Mouse (Mus musculus): ENCODE measurements around the gene Lce1b.
"Not testable (repeated sequence)": the region's sequence is repeated elsewhere in the genome, so short reads cannot be mapped to it uniquely, and the experiment has no call there.

Lce1b gene

DNA sequence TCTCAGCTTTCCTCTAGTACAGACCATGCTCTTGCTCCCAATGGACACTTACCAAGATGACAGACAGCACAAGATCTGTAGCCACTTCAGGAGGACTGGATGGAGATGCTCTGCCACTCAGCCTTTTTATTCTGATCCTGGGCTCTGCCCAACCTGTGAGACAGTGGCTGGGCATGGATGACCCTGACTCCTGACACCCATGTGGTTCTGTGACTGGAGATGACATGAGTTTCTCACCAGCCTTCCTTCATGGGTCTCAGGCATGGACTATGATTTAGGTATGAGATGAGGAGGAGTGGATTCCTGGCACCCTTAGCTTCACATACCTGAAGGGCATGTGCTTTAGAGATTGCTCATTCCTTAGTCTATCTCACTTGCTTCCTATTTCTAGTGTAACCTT is at the start of gene Lce1b:
Gene Lce1b, minus strand, starts transcription at position 101 of the 400 bp plus-strand sequence.
- no peak for DNase-seq (ENCODE audit: low spot score in 2 of 2)

DNA sequence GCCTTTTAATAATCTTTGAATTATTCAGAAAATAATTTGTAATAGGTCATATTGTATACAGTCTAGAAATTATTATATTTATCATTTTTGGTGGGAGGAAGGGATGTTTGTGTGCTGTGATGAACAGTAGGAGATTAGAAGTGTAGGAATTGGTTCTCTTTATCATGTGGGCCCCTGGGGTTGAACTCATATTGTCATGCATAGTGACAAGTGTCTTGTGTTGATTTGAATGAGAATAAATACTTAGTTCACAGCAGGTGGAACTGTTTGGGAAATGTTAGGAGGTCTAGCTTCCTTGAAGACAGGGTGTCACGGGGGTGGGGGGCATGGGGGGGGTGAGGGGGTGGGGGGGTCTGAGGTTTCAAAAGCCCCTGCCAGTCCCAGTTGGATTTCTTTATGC is 37.9 kb upstream of the Lce1b start:
- DNase-seq (ENCODE audit: low spot score in 2 of 2): no peak

DNA sequence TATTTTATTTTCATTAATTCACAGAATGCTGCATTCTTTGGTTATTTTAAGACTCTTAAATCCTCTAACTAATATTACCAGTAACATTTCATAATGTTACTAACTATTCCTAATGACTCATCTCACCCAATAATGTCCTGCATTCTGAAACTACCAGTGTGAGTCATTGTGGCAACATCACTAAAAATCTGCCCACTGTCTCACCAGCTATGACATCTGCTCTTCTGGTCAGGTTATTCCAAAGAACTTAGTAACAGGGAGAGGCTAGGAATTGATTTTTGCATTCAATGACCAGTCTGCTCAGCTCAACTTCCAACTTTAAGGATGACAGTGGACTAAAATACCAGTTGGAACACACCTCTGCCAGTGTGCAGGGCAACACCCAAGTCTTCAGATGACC is 35.0 kb upstream of the Lce1b start:
- DNase-seq (ENCODE audit: low spot score in 2 of 2): no peak

DNA sequence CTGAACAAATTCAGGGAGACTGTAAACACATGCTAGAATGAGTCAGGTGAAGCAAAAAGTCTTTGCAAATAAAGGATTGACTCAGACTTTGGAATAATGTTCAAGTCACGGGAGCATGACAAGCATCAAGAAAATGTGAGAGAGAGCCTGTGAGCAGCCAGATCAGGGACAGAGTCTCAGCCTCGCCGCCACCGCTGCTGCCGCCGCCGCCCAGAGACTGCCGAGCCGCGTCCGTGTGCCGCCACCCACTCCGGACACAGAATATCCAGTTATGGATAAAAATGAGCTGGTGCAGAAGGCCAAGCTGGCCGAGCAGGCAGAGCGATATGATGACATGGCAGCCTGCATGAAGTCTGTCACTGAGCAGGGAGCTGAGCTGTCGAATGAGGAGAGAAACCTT is 32.4 kb upstream of the Lce1b start:
- DNase-seq (ENCODE audit: low spot score in 2 of 2): not testable (repeated sequence)

DNA sequence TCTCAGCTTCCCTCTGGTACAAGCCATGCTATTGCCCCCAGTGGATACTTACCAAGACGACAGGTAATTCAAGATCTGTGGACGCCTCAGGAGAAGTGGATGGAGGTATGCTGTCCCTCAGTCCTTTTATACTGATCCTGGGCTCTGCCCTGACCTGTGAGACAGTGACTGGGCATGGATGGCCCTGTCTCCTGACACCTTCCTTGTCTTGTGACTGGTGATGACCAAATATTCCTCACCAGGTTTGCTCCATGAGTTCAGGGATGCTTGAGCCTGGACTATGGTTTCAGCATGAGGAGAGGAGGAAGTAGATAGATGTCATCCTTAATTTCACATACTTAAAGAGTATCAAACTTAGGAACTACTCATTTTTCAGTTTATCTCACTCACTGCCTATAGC is 30.4 kb upstream of the Lce1b start, which contains the start of gene Lce1d:
Gene Lce1d, minus strand, starts transcription at position 101 of the 400 bp plus-strand sequence.
- no peak for DNase-seq (ENCODE audit: low spot score in 2 of 2)

DNA sequence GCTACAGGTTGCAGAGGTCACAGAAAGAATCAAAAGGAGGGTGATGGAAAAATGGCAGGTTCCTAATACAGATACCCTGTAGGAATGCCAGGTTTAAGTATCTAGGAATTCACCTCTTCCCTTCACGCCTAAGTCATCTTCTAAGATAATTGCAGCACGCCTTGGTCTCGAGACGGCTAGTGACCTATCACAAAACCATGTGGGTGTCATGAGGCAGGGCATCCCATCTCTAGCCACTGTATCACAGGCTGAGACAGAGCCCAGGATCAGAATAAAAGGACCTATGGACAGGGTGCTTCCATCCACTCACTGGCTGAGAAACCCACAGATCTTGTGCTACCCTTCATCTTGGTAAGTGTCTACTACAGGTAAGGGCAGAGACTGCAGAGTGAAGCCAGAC is 22.2 kb upstream of the Lce1b start, which contains the start of gene Lce1c:
Gene Lce1c, plus strand, starts transcription at position 301 of the 400 bp plus-strand sequence.
- no peak for DNase-seq (ENCODE audit: low spot score in 2 of 2)

DNA sequence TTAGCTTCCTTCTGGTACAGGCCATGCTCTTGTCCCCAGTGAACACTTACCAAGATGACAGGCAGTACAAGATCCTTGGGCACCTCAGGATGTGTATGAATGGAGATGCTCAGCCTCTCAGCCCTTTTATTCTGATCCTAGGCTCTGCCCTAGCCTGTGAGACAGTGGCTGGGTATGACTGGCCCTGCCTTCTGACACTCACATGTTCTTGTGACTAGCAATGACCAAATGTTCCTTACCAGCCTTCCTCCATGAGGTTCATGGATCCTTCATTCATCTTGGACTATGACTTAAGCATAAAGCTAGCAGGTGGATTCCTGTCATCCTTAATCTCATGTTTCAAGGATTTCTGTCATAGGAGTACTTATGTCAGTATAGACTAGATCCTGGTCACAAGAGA is 13.5 kb upstream of the Lce1b start, which contains the start of gene Lce1a2:
Gene Lce1a2, minus strand, starts transcription at position 101 of the 400 bp plus-strand sequence.
- no peak for DNase-seq (ENCODE audit: low spot score in 2 of 2)

DNA sequence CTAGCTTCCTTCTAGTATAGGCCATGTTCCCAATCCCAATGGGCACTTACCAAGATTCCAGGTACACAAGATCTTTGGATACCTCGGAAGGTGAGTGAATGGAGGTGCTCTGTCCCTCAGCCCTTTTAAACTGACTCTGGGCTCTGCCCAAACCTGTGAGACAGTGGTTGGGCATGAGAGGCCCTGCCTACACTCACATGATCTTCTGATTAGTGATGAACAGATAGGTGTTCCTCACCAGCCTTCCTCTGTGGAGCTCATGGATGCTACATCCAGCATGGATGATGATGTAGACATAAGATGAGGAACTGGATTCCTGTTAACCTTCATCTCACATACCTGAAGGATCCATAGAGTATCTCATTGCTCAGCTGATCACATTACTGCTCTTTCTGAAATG is 8.5 kb downstream of the Lce1b start, which contains the start of gene Lce1a1:
Gene Lce1a1, minus strand, starts transcription at position 101 of the 400 bp plus-strand sequence.
- DNase-seq (ENCODE audit: low spot score in 2 of 2): no peak

DNA sequence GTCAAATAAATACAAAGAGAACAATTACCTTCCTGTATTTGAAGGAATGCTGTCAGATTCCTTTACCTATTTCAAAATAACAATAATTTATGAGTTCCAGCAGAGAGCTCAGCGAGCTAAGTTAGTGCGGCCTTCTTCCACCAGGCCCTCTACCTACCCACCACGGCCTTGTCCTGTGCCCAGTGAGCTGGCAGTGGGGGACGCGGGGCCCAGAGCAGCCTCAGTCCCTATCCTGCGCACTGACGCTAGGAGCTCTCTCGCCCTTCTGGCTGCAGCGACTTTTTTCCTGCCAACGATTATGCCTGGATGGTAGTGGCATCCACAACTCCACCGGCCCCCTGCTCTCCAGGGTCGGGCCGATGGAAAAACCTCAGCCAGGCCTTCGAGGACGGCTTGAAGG is 16.9 kb downstream of the Lce1b start:
- no peak for DNase-seq (ENCODE audit: low spot score in 2 of 2)

DNA sequence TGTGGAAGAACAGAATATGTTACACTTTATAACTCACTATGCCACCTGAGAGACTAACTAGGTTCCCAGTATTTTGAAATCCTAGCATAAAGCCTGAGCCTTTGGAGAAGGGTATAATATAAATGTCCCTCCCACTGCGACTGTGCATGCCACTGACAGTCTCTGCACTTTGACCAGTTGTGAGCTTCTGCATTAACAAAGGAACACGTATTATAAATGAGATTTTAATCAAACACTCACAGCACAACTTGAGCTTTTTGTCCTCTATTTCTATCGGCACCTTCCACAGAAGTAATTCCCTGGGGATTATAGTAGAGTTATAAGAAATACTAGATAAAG is 18.1 kb downstream of the Lce1b start:
- no peak for DNase-seq (ENCODE audit: low spot score in 2 of 2)

DNA sequence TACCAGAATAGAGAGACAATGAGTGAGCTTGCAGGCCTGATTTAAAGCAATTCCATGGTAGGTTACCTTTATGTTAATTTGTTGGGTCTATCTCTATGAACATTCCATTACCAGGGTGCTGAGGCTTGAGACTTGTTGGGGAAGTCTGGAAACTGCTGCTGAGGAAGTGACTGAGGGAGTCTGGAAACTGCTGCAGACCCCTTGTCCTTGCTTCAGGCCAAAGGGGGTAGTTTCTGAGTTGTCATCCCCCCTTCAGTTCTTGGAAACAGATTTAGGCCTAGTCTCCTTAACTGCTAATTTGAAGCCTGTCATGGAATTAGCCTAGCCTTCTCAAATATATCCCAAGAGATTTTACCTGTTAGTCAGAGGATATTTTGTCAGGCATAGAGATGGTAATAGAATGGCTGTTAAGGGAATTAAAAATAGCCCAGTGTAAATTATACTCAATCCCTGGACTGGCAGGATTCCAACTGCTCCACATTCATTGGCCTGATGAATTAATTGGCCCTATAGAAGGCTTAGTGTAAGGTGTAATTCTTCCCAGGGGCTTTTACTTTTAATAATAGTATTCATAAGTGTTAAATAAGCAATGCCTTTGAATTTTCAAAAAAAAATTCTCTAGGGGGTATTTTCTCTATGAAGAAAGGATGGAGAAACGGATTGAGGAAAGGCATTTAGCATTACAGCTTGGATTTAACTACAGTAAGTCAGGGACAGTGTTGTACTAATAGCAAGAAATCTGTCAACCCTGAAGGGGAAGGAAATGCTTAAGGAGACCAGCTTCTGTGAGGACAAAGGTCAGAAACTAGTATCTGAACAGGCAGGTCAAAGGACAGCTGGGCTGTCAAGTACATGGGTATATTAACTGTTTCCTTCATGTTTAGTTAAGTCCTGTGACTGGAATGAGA is 18.7 kb downstream of the Lce1b start:
- DNase-seq (ENCODE audit: low spot score in 2 of 2): no peak

DNA sequence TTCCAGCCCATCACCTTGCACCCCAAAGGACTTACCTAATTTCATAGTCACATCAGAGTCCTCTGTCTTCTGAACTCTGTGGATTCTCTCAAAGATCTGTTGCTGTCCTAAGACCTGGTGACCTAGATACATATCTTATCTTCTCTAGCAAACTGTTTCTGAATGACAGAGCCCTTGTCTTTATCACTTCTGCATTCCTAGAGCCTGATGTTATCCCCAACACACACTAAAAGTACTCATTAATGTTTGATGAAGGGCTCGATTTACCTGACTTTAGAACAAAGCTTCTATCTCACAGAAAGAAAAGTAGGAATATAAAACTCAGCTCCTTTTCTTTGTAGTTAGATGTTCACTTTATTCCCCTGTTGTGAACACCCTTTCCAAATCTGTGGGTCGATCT is 35.2 kb downstream of the Lce1b start, which contains the start of gene Lce6a:
Gene Lce6a, minus strand, starts transcription at position 101 of the 400 bp plus-strand sequence.
- no peak for DNase-seq (ENCODE audit: low spot score in 2 of 2)

DNA sequence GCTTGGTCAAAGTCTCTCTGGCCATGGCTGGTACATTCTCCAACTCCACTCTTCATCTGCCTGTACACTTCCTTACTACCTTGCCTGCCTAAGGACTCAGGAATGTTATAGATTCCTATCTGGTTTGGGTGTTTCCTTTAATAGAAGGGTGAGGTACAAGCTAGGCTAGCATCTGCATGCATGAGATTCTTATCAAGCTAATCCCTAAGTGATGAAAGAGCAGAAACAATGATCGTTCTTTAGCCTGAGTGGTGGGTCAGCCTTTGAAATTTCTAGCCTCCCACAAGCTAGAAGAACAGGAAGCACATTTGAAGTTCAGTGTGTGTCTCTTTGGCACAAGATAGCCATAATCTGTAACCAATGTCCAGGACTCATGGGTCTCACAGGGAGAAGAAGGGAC is 46.9 kb downstream of the Lce1b start:
- DNase-seq (ENCODE audit: low spot score in 2 of 2): no peak

DNA sequence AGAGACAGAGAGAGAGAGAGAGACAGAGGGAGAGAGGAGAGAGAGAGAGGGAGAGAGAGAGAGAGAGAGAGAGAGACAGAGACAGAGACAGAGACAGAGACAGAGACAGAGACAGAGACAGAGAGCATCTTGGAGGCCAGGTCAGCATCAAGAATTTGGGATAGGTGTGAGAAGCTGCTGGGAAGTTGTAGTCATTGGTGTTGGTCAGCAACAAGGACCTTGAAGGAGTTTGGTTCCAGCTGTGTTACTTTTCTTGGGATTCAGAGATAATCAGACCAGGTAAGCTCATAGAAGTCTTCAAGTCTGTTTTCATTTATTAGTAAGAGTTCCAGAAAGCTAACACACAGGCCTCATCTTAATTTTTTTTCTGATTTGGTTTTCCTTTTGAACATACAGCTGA is 49.3 kb downstream of the Lce1b start, which contains the start of gene 2210017I01Rik:
Gene 2210017I01Rik, minus strand, starts transcription at position 101 of the 400 bp plus-strand sequence.
- DNase-seq (ENCODE audit: low spot score in 2 of 2): no peak
